Mouse (Mus musculus) erythroblast, embryonic 14.5 days (primary cell): Measurements from ENCODE around the gene Gins1.

Source experiments
- GATA1 ChIP-seq: IDR thresholded peaks from 2 replicates; pipeline ENCODE4 v1.6.1; 2012; ENCODE audit warnings: low read length, inconsistent platforms, mixed read lengths
- TAL1 ChIP-seq: IDR thresholded peaks from 3 replicates; pipeline ENCODE4 v1.6.1; 2012; ENCODE audit warnings: low read length, inconsistent platforms, mixed read lengths

GRCm38 (mm10) chr2:150910295-150910881 is 5.2 kb downstream of the Gins1 start:
- TF ChIP-seq GATA1 (no peak), TAL1 (no peak)
